Comparison of ENCODE assay signal across 8 mouse cellular contexts in the genomic region with DNA sequence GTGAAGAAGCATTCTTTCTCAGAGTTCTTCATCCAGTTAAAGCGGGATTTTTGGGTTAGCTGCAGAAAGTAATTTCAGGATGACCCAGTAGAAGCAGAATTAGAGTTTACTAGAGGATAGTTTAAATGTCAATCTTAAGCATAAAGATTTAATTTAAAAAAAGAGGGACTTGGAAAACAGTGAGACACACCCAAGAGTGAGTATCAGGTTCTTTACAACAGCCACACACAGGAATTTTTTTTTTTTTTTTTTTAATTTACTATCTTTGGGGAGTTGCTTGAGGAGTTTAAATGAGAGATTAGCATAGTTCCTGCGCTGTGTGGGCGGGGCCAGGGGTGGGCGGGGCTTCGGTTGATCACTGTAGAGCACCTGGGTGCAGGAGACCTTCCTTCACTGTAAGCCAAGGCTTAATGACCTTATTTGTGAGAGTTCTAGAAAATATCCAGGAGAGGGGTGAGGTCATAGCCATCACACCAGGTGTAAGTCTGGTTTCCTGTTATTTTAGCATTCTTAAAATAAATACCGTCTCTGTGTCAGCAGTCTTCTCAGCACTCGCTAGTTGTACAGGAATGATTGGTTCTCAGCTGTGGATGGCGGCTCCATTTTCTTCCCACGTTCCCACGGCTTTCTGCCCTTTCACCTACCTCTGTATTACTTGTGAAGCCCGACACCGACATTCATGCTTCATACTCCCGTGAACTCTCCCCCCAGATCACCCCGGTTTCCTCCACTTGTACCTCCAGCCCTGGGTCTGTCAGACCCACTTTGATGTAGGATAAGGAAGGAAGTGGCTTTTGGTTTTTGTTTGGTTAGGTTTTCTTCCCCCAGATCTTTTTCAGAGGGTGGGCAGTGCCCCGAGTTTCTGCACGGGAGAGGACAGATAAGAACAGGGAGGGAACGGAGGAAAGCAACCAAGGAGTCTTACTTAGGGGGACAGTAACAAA. TPM values are rescaled to one million over a fixed set of nuclear protein-coding genes. Genes with fewer than 3 reads are reported as not detected.
DNase-seq lines count a peak whose midpoint lies in the region; ATAC-seq and TF ChIP-seq lines count a peak whose summit lies in the region.

No protein-coding gene starts in this region.

- no peak overlapping the region for H3K27ac ChIP-seq in midbrain, embryonic 12.5 days (replicated peaks)
- H3K27ac ChIP-seq in midbrain, embryonic 13.5 days, result no peak overlapping the region
- no peak overlapping the region for H3K27ac ChIP-seq in limb, embryonic 13.5 days
- no peak overlapping the region for H3K27ac ChIP-seq in thymus, adult 2 months (ENCODE audit: control insufficient read depth, insufficient read depth, low read length)

- H3K4me2 ChIP-seq in midbrain, embryonic 12.5 days (replicated peaks), result no peak overlapping the region
- H3K4me2 ChIP-seq in midbrain, embryonic 13.5 days (replicated peaks), result no peak overlapping the region
- peak overlapping the region; percentile 37 for H3K4me2 ChIP-seq in limb, embryonic 13.5 days (replicated peaks)

- H3K4me1 ChIP-seq in midbrain, embryonic 12.5 days, result no peaks in the 10 kb centered on the region
- H3K4me1 ChIP-seq in midbrain, embryonic 13.5 days (replicated peaks), result 0 out of 2 replicates have a peak, but pooled peaks cover 2% of the 10 kb centered on the region
- peaks cover 5% of the 10 kb centered on the region; the same call in 1 of the 2 replicates for H3K4me1 ChIP-seq in limb, embryonic 13.5 days
- peaks cover 13% of the 10 kb centered on the region for H3K4me1 ChIP-seq in thymus, adult 2 months (replicated peaks; ENCODE audit: control insufficient read depth, insufficient read depth, low read length)

- 0 out of 2 replicates have a peak, but pooled peaks have one; percentile 19 for ATAC-seq in midbrain, embryonic 12.5 days (ENCODE audit: low FRiP score, low read depth)
- ATAC-seq in midbrain, embryonic 13.5 days, result no peak
- peak; percentile 68 for ATAC-seq in limb, embryonic 13.5 days (ENCODE audit: low FRiP score, low read depth)
- no peak for ATAC-seq in frontal cortex, adult (ENCODE audit: low TSS enrichment)

- H3K9ac ChIP-seq in midbrain, embryonic 12.5 days (replicated peaks), result no peak overlapping the region
- H3K9ac ChIP-seq in midbrain, embryonic 13.5 days (replicated peaks), result no peak overlapping the region
- no peak overlapping the region for H3K9ac ChIP-seq in limb, embryonic 13.5 days

- no peak for TF ChIP-seq CTCF in thymus, adult 2 months (IDR thresholded peaks at IDR 0.05; ENCODE audit: borderline replicate concordance, control insufficient read depth, extremely low read depth, insufficient read depth, low read length, poor library complexity)

- peak; percentile 66 for DNase-seq in c-Kit-positive CD71-positive TER-119-negative erythroid progenitor cells, embryonic 14.5 days (ENCODE audit: low read depth)
- DNase-seq in thymus, adult 2 months, result peak; percentile 32
- DNase-seq in ovary, postnatal 14 days (ENCODE audit: low spot score), result no peak
- no peak for DNase-seq in layer of hippocampus, adult 9-10 months (ENCODE audit: low spot score)

- H3K27me3 ChIP-seq in midbrain, embryonic 12.5 days, result peaks cover 4% of the 10 kb centered on the region
- H3K27me3 ChIP-seq in midbrain, embryonic 13.5 days, result peaks cover 8% of the 10 kb centered on the region
- peaks cover 6% of the 10 kb centered on the region; the same call in 1 of the 2 replicates for H3K27me3 ChIP-seq in limb, embryonic 13.5 days
- no peaks in the 10 kb centered on the region for H3K27me3 ChIP-seq in thymus, adult 2 months (ENCODE audit: control insufficient read depth, insufficient read depth, low read length)

- no peak overlapping the region for H3K4me3 ChIP-seq in midbrain, embryonic 12.5 days
- no peak overlapping the region for H3K4me3 ChIP-seq in midbrain, embryonic 13.5 days (replicated peaks)
- H3K4me3 ChIP-seq in limb, embryonic 13.5 days, result no peak overlapping the region
- H3K4me3 ChIP-seq in thymus, adult 2 months (ENCODE audit: control insufficient read depth, insufficient read depth, low read length), result peak overlapping the region; percentile 8

- TF ChIP-seq POLR2A in thymus, adult 2 months (IDR thresholded peaks at IDR 0.05; ENCODE audit: control insufficient read depth, extremely low read depth, insufficient read depth, low read length, poor library complexity), result no peak

- H3K36me3 ChIP-seq in midbrain, embryonic 12.5 days, result no peaks in the 10 kb centered on the region
- H3K36me3 ChIP-seq in midbrain, embryonic 13.5 days, result no peaks in the 10 kb centered on the region
- no peaks in the 10 kb centered on the region for H3K36me3 ChIP-seq in limb, embryonic 13.5 days
- no peaks in the 10 kb centered on the region for H3K36me3 ChIP-seq in thymus, adult 2 months (ENCODE audit: control insufficient read depth, insufficient read depth, low read length)

- WGBS in midbrain, embryonic 12.5 days, result 33% methylated on average over 17 of the region's 17 CpGs
- 38% methylated on average over 17 of the region's 17 CpGs for whole genome bisulfite sequencing in midbrain, embryonic 13.5 days
- WGBS in limb, embryonic 13.5 days, result 26% methylated on average over 17 of the region's 17 CpGs
- WGBS in thymus, adult 2 months, result 6% methylated on average over 17 of the region's 17 CpGs

- no peaks in the 10 kb centered on the region for H3K9me3 ChIP-seq in midbrain, embryonic 12.5 days
- H3K9me3 ChIP-seq in midbrain, embryonic 13.5 days, result no peaks in the 10 kb centered on the region
- H3K9me3 ChIP-seq in limb, embryonic 13.5 days, result no peaks in the 10 kb centered on the region

RNA-seq across cellular contexts. Expression of a gene that starts 6.6 kb away (rescaled TPM):
- polyA plus RNA-seq in midbrain, embryonic 12.5 days (2016; fragmentation: Nextera tagmentation; extraction: Ambion mirVana), result 21.1 and 21.3 TPM in 2 replicates
- polyA plus RNA-seq in midbrain, embryonic 13.5 days (2015; fragmentation: Nextera tagmentation; extraction: Ambion mirVana), result 10.6 and 11.7 TPM in 2 replicates
- 25.1 and 29.1 TPM in 2 replicates for polyA plus RNA-seq in limb, embryonic 13.5 days (2015; fragmentation: Nextera tagmentation; extraction: Ambion mirVana)
- 17.0 and 18.4 TPM in 2 replicates for polyA plus RNA-seq in thymus, adult 2 months (2012; rRNA removed)

RNA-seq across cellular contexts. Expression of a gene that starts 56.7 kb away (rescaled TPM):
- 25.1 and 25.3 TPM in 2 replicates for polyA plus RNA-seq in midbrain, embryonic 12.5 days (2016; fragmentation: Nextera tagmentation; extraction: Ambion mirVana)
- polyA plus RNA-seq in midbrain, embryonic 13.5 days (2015; fragmentation: Nextera tagmentation; extraction: Ambion mirVana), result 20.8 and 22.2 TPM in 2 replicates
- 32.4 and 32.5 TPM in 2 replicates for polyA plus RNA-seq in limb, embryonic 13.5 days (2015; fragmentation: Nextera tagmentation; extraction: Ambion mirVana)
- 9.4 and 10.5 TPM in 2 replicates for polyA plus RNA-seq in thymus, adult 2 months (2012; rRNA removed)

Comparison
In these comparisons a context has a peak if more than half of its experiments do, and no peak if none do; other contexts are left out.
1. ATAC-seq: peak in midbrain, embryonic 12.5 days (single experiment) and limb, embryonic 13.5 days (single experiment); none in midbrain, embryonic 13.5 days (single experiment) and frontal cortex, adult (single experiment).
2. DNase-seq: peak in c-Kit-positive CD71-positive TER-119-negative erythroid progenitor cells, embryonic 14.5 days (single experiment) and thymus, adult 2 months (single experiment); none in ovary, postnatal 14 days (single experiment) and layer of hippocampus, adult 9-10 months (single experiment).